Mouse (Mus musculus) regulatory T cell (primary cell): Measurements from ENCODE around the gene Bahcc1.

ENCODE experiments used
- in situ Hi-C: fragments of 300-600 bp; cut with MboI, MseI; formaldehyde crosslinking; loops from one replicate; pipeline ENCODE4 v1.15.1; 2025; ENCODE audit warnings: high pct_unique_total_duplicates

Gene Bahcc1

GRCm38 (mm10) chr11:120228116-120228890 is 4.4 kb upstream of the Bahcc1 start:
- in situ Hi-C loops: no loop called here

GRCm38 (mm10) chr11:120228911-120229437 is 3.8 kb upstream of the Bahcc1 start:
- in situ Hi-C loops: no loop called here

GRCm38 (mm10) chr11:120229861-120230751 is 2.6 kb upstream of the Bahcc1 start:
- in situ Hi-C loops: no loop called here

GRCm38 (mm10) chr11:120230841-120231370 is 1.8 kb upstream of the Bahcc1 start:
- in situ Hi-C loops: no loop called here

GRCm38 (mm10) chr11:120231379-120231778 is 1.4 kb upstream of the Bahcc1 start:
- in situ Hi-C loops: no loop called here

GRCm38 (mm10) chr11:120233441-120234135 is 841 bp downstream of the Bahcc1 start:
- in situ Hi-C loops: no loop called here

GRCm38 (mm10) chr11:120234136-120234775 is 1.5 kb downstream of the Bahcc1 start:
- in situ Hi-C loops: no loop called here

GRCm38 (mm10) chr11:120234776-120235181 is 2.0 kb downstream of the Bahcc1 start:
- in situ Hi-C loops: no loop called here

GRCm38 (mm10) chr11:120235385-120236113 is 2.8 kb downstream of the Bahcc1 start:
- in situ Hi-C loops: no loop called here

GRCm38 (mm10) chr11:120236114-120236437 is 3.3 kb downstream of the Bahcc1 start:
- in situ Hi-C loops: no loop called here

- in situ Hi-C loops: no loop called here
These were observed 3.9 kb downstream of the Bahcc1 start for GRCm38 (mm10) chr11:120236438-120237165.

GRCm38 (mm10) chr11:120237166-120238131 is 4.7 kb downstream of the Bahcc1 start:
- in situ Hi-C loops: no loop called here

GRCm38 (mm10) chr11:120238306-120238705 is 5.6 kb downstream of the Bahcc1 start:
- in situ Hi-C loops: no loop called here

GRCm38 (mm10) chr11:120238751-120239359 is 6.1 kb downstream of the Bahcc1 start:
- in situ Hi-C loops: no loop called here

GRCm38 (mm10) chr11:120239581-120239991 is 6.8 kb downstream of the Bahcc1 start:
- in situ Hi-C loops: no loop called here

- in situ Hi-C loops: loop anchor here (10.0 kb wide), 1 partner anchor 705 kb away; no protein-coding TSS in a partner anchor
These were observed 7.5 kb downstream of the Bahcc1 start for GRCm38 (mm10) chr11:120240206-120240605.

- in situ Hi-C loops: loop anchor here (10.0 kb wide), 1 partner anchor 706 kb away; no protein-coding TSS in a partner anchor
These were observed 8.5 kb downstream of the Bahcc1 start for GRCm38 (mm10) chr11:120240941-120241890.
